Mouse (Mus musculus): ENCODE data around the gene Sgtb. TPM values are rescaled to one million over a fixed set of nuclear protein-coding genes. Genes with fewer than 3 reads are reported as not detected.

The Sgtb gene
- polyA plus RNA-seq, 1 experiment from 2014 or later, result 9.1 TPM

DNA sequence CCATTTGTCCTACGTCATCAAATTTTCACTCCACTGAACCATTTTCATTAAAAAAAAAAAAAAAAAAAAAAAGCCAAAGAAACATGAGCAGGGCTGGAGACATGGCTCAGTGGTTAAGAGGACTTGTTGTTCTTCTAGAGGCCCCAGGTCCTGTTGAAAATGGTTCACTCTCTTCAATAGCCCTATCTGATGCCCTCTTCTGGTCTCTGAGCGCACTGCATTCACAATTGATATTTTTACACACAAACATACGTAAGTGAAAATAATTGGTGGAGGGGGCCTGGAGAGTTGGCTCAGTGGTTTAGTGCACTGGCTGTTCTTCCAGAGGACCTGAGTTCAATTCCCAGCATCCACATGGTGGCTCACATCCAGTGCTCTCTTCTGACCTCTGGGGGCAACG, 4.2 kb downstream of the Sgtb start:
- Histone ChIP-seq H3K4me1 (ENCODE audit: control insufficient read depth, insufficient read depth, low read length) (no peaks in the 10 kb centered on the region), H3K27ac (replicated peaks; ENCODE audit: low read depth, low read length) (no peak overlapping the region), H3K27me3 (ENCODE audit: control insufficient read depth, insufficient read depth, low read length) (no peaks in the 10 kb centered on the region), H3K4me2 (ENCODE audit: low read depth, severe bottlenecking) (no peak overlapping the region), H3K9ac (ENCODE audit: low read length) (no peak overlapping the region), H3K36me3 (ENCODE audit: control insufficient read depth, insufficient read depth, low read length) (no peaks in the 10 kb centered on the region), H3K4me3 (ENCODE audit: low read depth, low read length) (no peak overlapping the region), H3K9me3 (ENCODE audit: control insufficient read depth, low read length) (no peaks in the 10 kb centered on the region)
- ATAC-seq (ENCODE audit: insufficient number of reproducible peaks, low FRiP score, low TSS enrichment, low read depth), result no peak
- 93% methylated on average over 4 of the region's 4 CpGs for WGBS
- DNase-seq (ENCODE audit: low spot score), result no peak

DNA sequence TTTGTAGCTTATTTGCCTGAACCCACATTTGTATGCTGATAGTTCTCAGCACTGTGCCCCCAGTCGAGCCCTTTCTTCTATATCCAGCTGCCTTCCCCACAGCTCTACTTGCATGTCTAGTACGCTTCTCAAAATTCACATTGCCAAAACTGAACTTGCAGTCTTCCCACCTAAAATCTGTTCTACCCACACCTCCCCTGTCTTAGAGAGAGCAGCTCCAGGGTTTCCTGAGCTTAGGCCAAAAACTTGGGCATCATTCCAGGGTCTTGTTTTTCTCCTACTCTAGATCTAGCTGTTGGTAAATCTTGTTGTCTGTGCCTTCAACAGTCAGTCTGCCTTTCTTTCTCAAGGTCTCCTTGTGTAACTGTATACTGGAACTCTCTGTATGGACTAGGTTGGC, 5.3 kb downstream of the Sgtb start:
- H3K27me3 ChIP-seq (ENCODE audit: control insufficient read depth, insufficient read depth, low read length), result no peaks in the 10 kb centered on the region
- no peak overlapping the region for H3K27ac ChIP-seq (replicated peaks; ENCODE audit: low read depth, low read length)
- no peaks in the 10 kb centered on the region for H3K4me1 ChIP-seq (ENCODE audit: control insufficient read depth, insufficient read depth, low read length)
- no peaks in the 10 kb centered on the region for H3K36me3 ChIP-seq (ENCODE audit: control insufficient read depth, insufficient read depth, low read length)
- WGBS, result 92% methylated on average over 2 of the region's 2 CpGs
- H3K9ac ChIP-seq (ENCODE audit: low read length), result no peak overlapping the region
- no peak overlapping the region for H3K4me2 ChIP-seq (ENCODE audit: low read depth, severe bottlenecking)
- DNase-seq (ENCODE audit: low spot score) (no peak), ATAC-seq (ENCODE audit: insufficient number of reproducible peaks, low FRiP score, low TSS enrichment, low read depth) (no peak)
- no peak overlapping the region for H3K4me3 ChIP-seq (ENCODE audit: low read depth, low read length)
- H3K9me3 ChIP-seq (ENCODE audit: control insufficient read depth, low read length), result no peaks in the 10 kb centered on the region

DNA sequence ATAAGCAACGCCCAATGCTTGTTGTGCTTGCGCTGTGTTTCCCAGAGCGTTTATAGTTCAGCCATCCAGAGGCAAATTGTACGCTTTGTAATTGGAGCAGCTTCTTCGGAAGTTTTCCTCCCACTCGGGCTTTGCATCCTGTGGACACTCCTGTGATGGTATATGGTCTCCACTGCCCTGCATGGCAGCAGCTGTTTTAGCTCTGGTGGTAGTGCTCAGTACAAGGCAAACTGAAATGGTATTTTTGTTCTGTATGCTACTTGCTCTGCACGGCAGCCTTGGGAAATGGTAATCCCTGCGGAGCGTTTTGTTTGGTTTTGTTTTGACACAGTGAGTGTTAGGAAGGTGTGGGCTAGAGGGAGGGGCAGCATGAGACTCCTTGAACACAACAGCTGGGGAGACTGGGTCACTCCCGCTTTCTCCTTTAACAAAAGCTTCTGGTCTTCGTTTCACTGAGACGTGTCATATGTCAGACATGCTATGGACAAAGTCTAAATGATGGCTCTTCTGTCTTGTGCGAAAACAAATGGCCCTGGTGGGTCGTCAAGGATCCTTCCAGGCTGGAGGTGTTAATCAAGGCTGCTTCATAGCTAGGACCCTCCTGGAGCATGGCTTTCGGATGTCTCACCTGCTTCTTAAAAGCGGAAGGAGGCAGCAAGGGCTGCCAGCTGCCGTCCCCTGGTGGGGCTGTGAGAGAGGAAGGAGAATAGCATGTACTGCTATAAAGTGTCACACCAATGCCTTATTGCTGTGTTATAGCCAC, 12.7 kb downstream of the Sgtb start:
- ATAC-seq (ENCODE audit: insufficient number of reproducible peaks, low FRiP score, low TSS enrichment, low read depth) (no peak), DNase-seq (ENCODE audit: low spot score) (no peak)
- H3K27ac ChIP-seq (replicated peaks; ENCODE audit: low read depth, low read length), result no peak overlapping the region
- H3K27me3 ChIP-seq (ENCODE audit: control insufficient read depth, insufficient read depth, low read length), result no peaks in the 10 kb centered on the region
- H3K4me2 ChIP-seq (ENCODE audit: low read depth, severe bottlenecking), result no peak overlapping the region
- H3K4me3 ChIP-seq (ENCODE audit: low read depth, low read length), result no peak overlapping the region
- H3K9ac ChIP-seq (ENCODE audit: low read length), result no peak overlapping the region
- no peaks in the 10 kb centered on the region for H3K4me1 ChIP-seq (ENCODE audit: control insufficient read depth, insufficient read depth, low read length)
- H3K36me3 ChIP-seq (ENCODE audit: control insufficient read depth, insufficient read depth, low read length), result no peaks in the 10 kb centered on the region
- WGBS, result 52% methylated on average over 17 of the region's 17 CpGs
- H3K9me3 ChIP-seq (ENCODE audit: control insufficient read depth, low read length), result no peaks in the 10 kb centered on the region

DNA sequence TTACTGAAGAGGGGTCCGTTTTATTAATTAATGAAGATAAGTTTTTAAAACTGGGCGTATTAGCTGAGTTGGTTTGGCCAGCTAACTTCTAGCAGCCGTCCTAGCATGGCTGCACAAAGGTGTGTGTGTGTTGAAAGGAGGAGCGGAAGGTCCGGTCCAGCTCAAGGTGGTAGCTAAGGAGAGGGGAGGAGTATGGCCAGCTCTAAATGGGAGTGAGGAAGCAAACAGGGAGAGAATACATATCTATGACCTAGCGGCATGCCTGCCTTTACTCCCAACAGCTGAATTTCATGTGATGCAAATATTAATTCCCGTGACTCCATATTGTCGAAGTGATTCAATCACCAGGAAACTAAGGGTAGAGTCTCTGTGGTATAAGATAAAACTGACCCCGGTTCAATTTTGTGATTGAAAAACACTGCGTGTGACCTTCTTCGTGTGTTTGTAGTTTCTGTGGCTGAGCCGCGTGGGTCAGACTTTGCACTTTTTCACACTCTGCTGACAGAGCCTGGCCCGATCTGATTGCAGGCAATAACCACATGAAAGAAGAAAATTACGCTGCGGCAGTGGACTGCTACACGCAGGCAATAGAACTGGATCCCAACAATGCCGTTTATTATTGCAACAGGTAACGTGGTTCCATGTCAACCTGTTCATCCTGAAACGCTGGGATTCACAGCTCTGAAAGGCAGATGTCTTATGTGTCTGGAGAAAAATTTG, 14.3 kb downstream of the Sgtb start:
- Histone ChIP-seq H3K9ac (ENCODE audit: low read length) (no peak overlapping the region), H3K4me1 (ENCODE audit: control insufficient read depth, insufficient read depth, low read length) (no peaks in the 10 kb centered on the region), H3K36me3 (ENCODE audit: control insufficient read depth, insufficient read depth, low read length) (no peaks in the 10 kb centered on the region), H3K27ac (replicated peaks; ENCODE audit: low read depth, low read length) (no peak overlapping the region), H3K27me3 (ENCODE audit: control insufficient read depth, insufficient read depth, low read length) (no peaks in the 10 kb centered on the region), H3K4me2 (ENCODE audit: low read depth, severe bottlenecking) (no peak overlapping the region), H3K4me3 (ENCODE audit: low read depth, low read length) (no peak overlapping the region), H3K9me3 (ENCODE audit: control insufficient read depth, low read length) (no peaks in the 10 kb centered on the region)
- DNase-seq (ENCODE audit: low spot score) (no peak), ATAC-seq (ENCODE audit: insufficient number of reproducible peaks, low FRiP score, low TSS enrichment, low read depth) (no peak)
- 88% methylated on average over 20 of the region's 20 CpGs for WGBS

- no peak for ATAC-seq (ENCODE audit: insufficient number of reproducible peaks, low FRiP score, low TSS enrichment, low read depth)
- Histone ChIP-seq H3K4me2 (ENCODE audit: low read depth, severe bottlenecking) (no peak overlapping the region), H3K36me3 (ENCODE audit: control insufficient read depth, insufficient read depth, low read length) (no peaks in the 10 kb centered on the region), H3K4me1 (ENCODE audit: control insufficient read depth, insufficient read depth, low read length) (no peaks in the 10 kb centered on the region), H3K27me3 (ENCODE audit: control insufficient read depth, insufficient read depth, low read length) (no peaks in the 10 kb centered on the region), H3K9ac (ENCODE audit: low read length) (no peak overlapping the region), H3K27ac (replicated peaks; ENCODE audit: low read depth, low read length) (no peak overlapping the region), H3K9me3 (ENCODE audit: control insufficient read depth, low read length) (no peaks in the 10 kb centered on the region), H3K4me3 (ENCODE audit: low read depth, low read length) (no peak overlapping the region)
- no peak for DNase-seq (ENCODE audit: low spot score)
- 91% methylated on average over 2 of the region's 2 CpGs for WGBS
Observed at GRCm38 (mm10) chr13:104132561-104132960, 23.0 kb downstream of the Sgtb start.

DNA sequence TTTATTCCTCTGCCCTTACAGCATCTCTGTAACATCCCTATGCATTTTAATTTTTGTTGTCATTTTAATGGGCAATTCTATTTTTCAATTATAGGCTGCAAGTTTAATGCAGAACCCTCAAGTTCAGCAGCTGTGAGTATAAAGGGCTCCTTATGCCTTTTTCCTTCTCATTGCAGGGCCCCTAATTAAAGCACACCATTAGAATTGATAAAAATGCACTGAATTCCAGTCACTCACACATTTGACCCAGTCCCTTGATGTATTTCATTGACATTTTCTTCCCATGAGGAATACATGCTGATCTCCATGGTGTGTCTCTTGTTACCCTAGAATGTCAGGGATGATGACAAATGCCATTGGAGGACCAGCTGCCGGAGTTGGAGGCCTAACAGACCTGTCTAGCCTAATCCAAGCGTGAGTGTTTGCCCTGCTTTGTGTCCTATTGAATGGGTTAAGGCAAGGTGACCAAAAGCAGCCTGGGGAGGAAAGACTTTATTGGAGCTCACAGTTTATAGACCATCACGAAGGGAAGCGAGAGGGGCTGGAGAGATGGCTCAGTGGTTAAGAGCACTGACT, 25.1 kb downstream of the Sgtb start:
- WGBS, result 82% methylated on average over 4 of the region's 4 CpGs
- H3K27ac ChIP-seq (replicated peaks; ENCODE audit: low read depth, low read length), result no peak overlapping the region
- H3K27me3 ChIP-seq (ENCODE audit: control insufficient read depth, insufficient read depth, low read length), result no peaks in the 10 kb centered on the region
- H3K9me3 ChIP-seq (ENCODE audit: control insufficient read depth, low read length), result no peaks in the 10 kb centered on the region
- no peak overlapping the region for H3K4me3 ChIP-seq (ENCODE audit: low read depth, low read length)
- ATAC-seq (ENCODE audit: insufficient number of reproducible peaks, low FRiP score, low TSS enrichment, low read depth) (no peak), DNase-seq (ENCODE audit: low spot score) (no peak)
- no peaks in the 10 kb centered on the region for H3K4me1 ChIP-seq (ENCODE audit: control insufficient read depth, insufficient read depth, low read length)
- H3K4me2 ChIP-seq (ENCODE audit: low read depth, severe bottlenecking), result no peak overlapping the region
- no peak overlapping the region for H3K9ac ChIP-seq (ENCODE audit: low read length)
- no peaks in the 10 kb centered on the region for H3K36me3 ChIP-seq (ENCODE audit: control insufficient read depth, insufficient read depth, low read length)

- DNase-seq (ENCODE audit: low spot score) (peak; percentile 85), ATAC-seq (ENCODE audit: insufficient number of reproducible peaks, low FRiP score, low TSS enrichment, low read depth) (no peak)
- H3K9ac ChIP-seq (ENCODE audit: low read length), result no peak overlapping the region
- WGBS, result 46% methylated on average over 13 of the region's 13 CpGs
- no peaks in the 10 kb centered on the region for H3K27me3 ChIP-seq (ENCODE audit: control insufficient read depth, insufficient read depth, low read length)
- no peak overlapping the region for H3K27ac ChIP-seq (replicated peaks; ENCODE audit: low read depth, low read length)
- no peaks in the 10 kb centered on the region for H3K4me1 ChIP-seq (ENCODE audit: control insufficient read depth, insufficient read depth, low read length)
- H3K36me3 ChIP-seq (ENCODE audit: control insufficient read depth, insufficient read depth, low read length), result peaks cover 2% of the 10 kb centered on the region
- no peak overlapping the region for H3K4me3 ChIP-seq (ENCODE audit: low read depth, low read length)
- no peaks in the 10 kb centered on the region for H3K9me3 ChIP-seq (ENCODE audit: control insufficient read depth, low read length)
- H3K4me2 ChIP-seq (ENCODE audit: low read depth, severe bottlenecking), result no peak overlapping the region
Observed at GRCm38 (mm10) chr13:104139369-104140209, 30.0 kb downstream of the Sgtb start.

DNA sequence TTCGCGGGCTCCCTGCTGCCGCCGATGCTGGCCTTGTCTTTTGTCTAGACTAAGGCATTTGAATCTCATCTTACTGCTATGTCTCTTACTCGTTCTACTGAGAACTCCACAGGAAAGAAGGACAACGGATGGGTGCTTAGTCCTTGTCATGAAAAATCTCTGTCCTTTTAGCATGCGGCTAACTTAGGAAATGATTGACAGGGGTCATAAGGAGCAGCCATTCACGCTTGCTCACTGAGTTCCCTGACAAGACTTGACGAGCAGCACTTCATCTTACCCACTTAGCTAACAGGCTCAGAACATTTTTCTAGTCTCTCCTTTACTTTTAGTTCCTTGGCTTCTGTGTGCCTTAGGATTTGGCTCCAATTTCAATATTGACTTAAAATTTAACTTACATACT, 35.3 kb downstream of the Sgtb start:
- no peak overlapping the region for H3K27ac ChIP-seq (replicated peaks; ENCODE audit: low read depth, low read length)
- no peak overlapping the region for H3K4me2 ChIP-seq (ENCODE audit: low read depth, severe bottlenecking)
- no peak overlapping the region for H3K4me3 ChIP-seq (ENCODE audit: low read depth, low read length)
- H3K9me3 ChIP-seq (ENCODE audit: control insufficient read depth, low read length), result no peaks in the 10 kb centered on the region
- H3K27me3 ChIP-seq (ENCODE audit: control insufficient read depth, insufficient read depth, low read length), result no peaks in the 10 kb centered on the region
- ATAC-seq (ENCODE audit: insufficient number of reproducible peaks, low FRiP score, low TSS enrichment, low read depth) (no peak), DNase-seq (ENCODE audit: low spot score) (no peak)
- no peaks in the 10 kb centered on the region for H3K4me1 ChIP-seq (ENCODE audit: control insufficient read depth, insufficient read depth, low read length)
- no peak overlapping the region for H3K9ac ChIP-seq (ENCODE audit: low read length)
- H3K36me3 ChIP-seq (ENCODE audit: control insufficient read depth, insufficient read depth, low read length), result peaks cover 10% of the 10 kb centered on the region
- WGBS, result 89% methylated on average over 9 of the region's 9 CpGs
